Mouse (Mus musculus) liver, adult 2 months (tissue): ENCODE measurements at regions not wholly inside any gene's neighbourhood (a gene's known extent, or its start where the extent isn't known, plus 50 kb on each side); places are given as distances from the start of the nearest gene placed in this dataset.

Experiments
- CTCF ChIP-seq: fragments of 200-500 bp; IDR thresholded peaks from 2 replicates; pipeline ENCODE4 v1.5.1; 2011; ENCODE audit warnings: low read depth, low read length, control low read depth
- POLR2A ChIP-seq: fragments of 200-500 bp; IDR thresholded peaks from 2 replicates; pipeline ENCODE4 v1.6.1; 2011; ENCODE audit warnings: low read length, control low read depth; ENCODE audit not compliant: insufficient read depth; ENCODE audit errors: extremely low read depth

- no peak for TF ChIP-seq CTCF
- TF ChIP-seq POLR2A, result no peak
Measured at GRCm38 (mm10) chr12:16181599-16181998, 364.9 kb upstream of the Trib2 start.
